Mouse (Mus musculus) left cerebral cortex, adult 8-10 months (tissue): Measurements from ENCODE around the gene Ap5b1. TPM values are rescaled to one million over a fixed set of nuclear protein-coding genes. Genes with fewer than 3 reads are reported as not detected.
A peak's percentile ranks its signal among the peaks of the same experiment; 100 is the strongest.

Experiments
- DNase-seq, 2 experiments: peaks; one replicate each; pipeline ENCODE4 v3.0.0; 2022; ENCODE audit warnings: low spot score in 2 of 2
- total RNA-seq, 4 experiments: library from RNA; stranded (reverse); gene quantifications; 2 replicates each; pipeline ENCODE4 v1.2.4; 2022

Gene Ap5b1
- total RNA-seq, 4 experiments from 2014 or later = 6.9 to 9.1 (median 7.8) TPM

GRCm38 (mm10) chr19:5609171-5609546, 41.3 kb downstream of the Ap5b1 start:
- DNase-seq = peak in 1 of 2 experiments; percentile 24

- DNase-seq = peak; percentile 85 to 97
These were observed 42.0 kb downstream of the Ap5b1 start, which contains the start of gene Kat5 for GRCm38 (mm10) chr19:5609547-5610404. Gene Kat5 (minus strand): TSS chr19:5610237.

GRCm38 (mm10) chr19:5611973-5612372, 44.1 kb downstream of the Ap5b1 start:
- DNase-seq = no peak

- DNase-seq = no peak
These were observed 45.1 kb downstream of the Ap5b1 start for GRCm38 (mm10) chr19:5612762-5613411.

- no peak for DNase-seq
These were observed 47.1 kb downstream of the Ap5b1 start for GRCm38 (mm10) chr19:5614953-5615352.

GRCm38 (mm10) chr19:5620007-5620406, 52.2 kb downstream of the Ap5b1 start:
- DNase-seq = no peak

Other genes with a start within 250 kb of the Ap5b1 start
- gene Catsper1, start 232.3 kb upstream of the Ap5b1 start, total RNA-seq = not detected
- gene Cst6, start 218.5 kb upstream of the Ap5b1 start, total RNA-seq = 10 to 100 TPM; 21.5 to 39.4 (median 34.1) TPM
- 10 to 100 TPM; 22.1 to 29.0 (median 23.8) TPM for gene Eif1ad, start 201.3 kb upstream of the Ap5b1 start, total RNA-seq
- gene Banf1, start 200.9 kb upstream of the Ap5b1 start, total RNA-seq = 10 to 100 TPM; 66.5 to 85.5 (median 77.9) TPM
- gene Sart1, start 179.3 kb upstream of the Ap5b1 start, total RNA-seq = 100 to 1,000 TPM in 2 of 4 experiments, 10 to 100 TPM in 2; 85.6 to 109 (median 94.2) TPM
- not detected for gene Tsga10ip, start 165.5 kb upstream of the Ap5b1 start, total RNA-seq
- gene Drap1, start 143.0 kb upstream of the Ap5b1 start, total RNA-seq = 100 to 1,000 TPM; 253 to 272 (median 266) TPM
- gene AI837181, start 142.9 kb upstream of the Ap5b1 start, total RNA-seq = 10 to 100 TPM; 70.4 to 79.1 (median 75.0) TPM
- not detected for gene Fosl1, start 120.5 kb upstream of the Ap5b1 start, total RNA-seq
- 10 to 100 TPM; 26.2 to 30.7 (median 29.4) TPM for gene Ccdc85b, start 110.1 kb upstream of the Ap5b1 start, total RNA-seq
- 100 to 1,000 TPM in 1 of 4 experiments, 10 to 100 TPM in 3; 89.0 to 124 (median 93.6) TPM for gene Fibp, start 107.4 kb upstream of the Ap5b1 start, total RNA-seq
- 1 to 10 TPM in 1 of 4 experiments, under 1 TPM in 3; 0.30 to 1.0 (median 0.46) TPM for gene Ctsw, start 99.5 kb upstream of the Ap5b1 start, total RNA-seq
- gene Efemp2, start 94.1 kb upstream of the Ap5b1 start, total RNA-seq = 10 to 100 TPM; 16.0 to 21.9 (median 18.7) TPM
- gene Mus81, start 79.6 kb upstream of the Ap5b1 start, total RNA-seq = 10 to 100 TPM; 29.7 to 36.3 (median 35.4) TPM
- gene Cfl1, start 77.6 kb upstream of the Ap5b1 start, total RNA-seq = 1,000 to 10,000 TPM; 1,338 to 1,440 (median 1,412) TPM
- gene 1700020D05Rik, start 64.2 kb upstream of the Ap5b1 start, total RNA-seq = 1 to 10 TPM; 6.6 to 8.6 (median 7.1) TPM
- 10 to 100 TPM; 82.4 to 93.9 (median 89.3) TPM for gene Snx32, start 57.5 kb upstream of the Ap5b1 start, total RNA-seq
- gene Ovol1, start 7.4 kb upstream of the Ap5b1 start, total RNA-seq = not detected
- 10 to 100 TPM; 68.0 to 88.2 (median 72.1) TPM for gene Rnaseh2c, start 33.8 kb downstream of the Ap5b1 start, total RNA-seq
- gene Kat5, start 42.2 kb downstream of the Ap5b1 start, total RNA-seq = 100 to 1,000 TPM in 1 of 4 experiments, 10 to 100 TPM in 3; 87.3 to 115 (median 97.0) TPM
- 10 to 100 TPM; 22.5 to 25.3 (median 23.7) TPM for gene Rela, start 69.5 kb downstream of the Ap5b1 start, total RNA-seq
- gene Sipa1, start 95.7 kb downstream of the Ap5b1 start, total RNA-seq = 10 to 100 TPM; 12.5 to 20.7 (median 14.9) TPM
- 10 to 100 TPM; 19.0 to 20.2 (median 19.7) TPM for gene Map3k11, start 120.7 kb downstream of the Ap5b1 start, total RNA-seq
- 10 to 100 TPM; 74.4 to 86.8 (median 80.3) TPM for gene Pcnx3, start 120.9 kb downstream of the Ap5b1 start, total RNA-seq
- gene Kcnk7, start 136.3 kb downstream of the Ap5b1 start, total RNA-seq = under 1 TPM in 1 of 4 experiments, not detected in 3; 0.37 TPM
- gene Ehbp1l1, start 158.3 kb downstream of the Ap5b1 start, total RNA-seq = 10 to 100 TPM; 15.8 to 22.9 (median 19.9) TPM
- gene Fam89b, start 161.6 kb downstream of the Ap5b1 start, total RNA-seq = 10 to 100 TPM; 24.9 to 30.9 (median 26.1) TPM
- gene Ltbp3, start 172.9 kb downstream of the Ap5b1 start, total RNA-seq = 10 to 100 TPM; 35.0 to 42.2 (median 41.3) TPM
- gene Scyl1, start 203.4 kb downstream of the Ap5b1 start, total RNA-seq = 100 to 1,000 TPM in 1 of 4 experiments, 10 to 100 TPM in 3; 88.9 to 100 (median 94.9) TPM